8 mouse cellular contexts compared by ENCODE assay signal in genomic region chr13:43480595-43480956, GRCm38 (mm10). TPM values are rescaled to one million over a fixed set of nuclear protein-coding genes. Genes with fewer than 3 reads are reported as not detected.
DNase-seq lines count a peak whose midpoint lies in the region; ATAC-seq and TF ChIP-seq lines count a peak whose summit lies in the region.

No protein-coding gene starts in this region.

- peak; percentile 29; the same call in 1 of the 2 replicates for ATAC-seq in lung, embryonic 15.5 days (ENCODE audit: borderline replicate concordance, extremely low read depth, low FRiP score, low TSS enrichment)
- ATAC-seq in neural tube, embryonic 15.5 days (ENCODE audit: low FRiP score), result no peak; the same call in 1 of the 2 replicates
- ATAC-seq in megakaryocyte progenitor cell, adult 5-6 weeks (replicated peaks; ENCODE audit: poor library complexity), result no peak

- WGBS in lung, embryonic 15.5 days, result 0% methylated on average over 4 of the region's 67 CpGs
- WGBS in limb, embryonic 10.5 days, result 22% methylated on average over 66 of the region's 67 CpGs
- WGBS in neural tube, embryonic 15.5 days, result 0% methylated on average over 32 of the region's 67 CpGs

- no peak for DNase-seq in lung, adult 18-20 months
- DNase-seq in limb, embryonic 10.5 days (ENCODE audit: low spot score), result no peak
- no peak for DNase-seq in spleen, postnatal 4 days (ENCODE audit: low spot score in 2 of 2)
- no peak for DNase-seq in urinary bladder, postnatal 14 days (ENCODE audit: low spot score)

- no peaks in the 10 kb centered on the region for H3K36me3 ChIP-seq in lung, embryonic 15.5 days
- H3K36me3 ChIP-seq in limb, embryonic 10.5 days, result no peaks in the 10 kb centered on the region; the same call in 1 of the 2 replicates
- H3K36me3 ChIP-seq in neural tube, embryonic 15.5 days, result no peaks in the 10 kb centered on the region

- H3K27me3 ChIP-seq in lung, embryonic 15.5 days, result no peaks in the 10 kb centered on the region
- no peaks in the 10 kb centered on the region for H3K27me3 ChIP-seq in limb, embryonic 10.5 days (ENCODE audit: low read depth, poor library complexity, severe bottlenecking)
- H3K27me3 ChIP-seq in neural tube, embryonic 15.5 days (replicated peaks), result no peaks in the 10 kb centered on the region

- peak overlapping the region; percentile 100 for H3K27ac ChIP-seq in lung, embryonic 15.5 days
- peak overlapping the region; percentile 28; the same call in 1 of the 2 replicates for H3K27ac ChIP-seq in embryonic fibroblast, embryonic 13.5 days (ENCODE audit: insufficient read depth, low read length)
- H3K27ac ChIP-seq in limb, embryonic 10.5 days, result peak overlapping the region; percentile 99
- H3K27ac ChIP-seq in neural tube, embryonic 15.5 days (replicated peaks), result peak overlapping the region; percentile 98

- peak overlapping the region; percentile 74 for H3K4me2 ChIP-seq in lung, embryonic 15.5 days
- peak overlapping the region; percentile 65 for H3K4me2 ChIP-seq in neural tube, embryonic 15.5 days

- H3K9ac ChIP-seq in lung, embryonic 15.5 days, result peak overlapping the region; percentile 97
- H3K9ac ChIP-seq in neural tube, embryonic 15.5 days (replicated peaks), result peak overlapping the region; percentile 98

- H3K4me3 ChIP-seq in lung, embryonic 15.5 days, result peak overlapping the region; percentile 97
- H3K4me3 ChIP-seq in embryonic fibroblast, embryonic 13.5 days (ENCODE audit: insufficient read depth, low read length), result peak overlapping the region; percentile 98
- peak overlapping the region; percentile 93 for H3K4me3 ChIP-seq in limb, embryonic 10.5 days
- H3K4me3 ChIP-seq in neural tube, embryonic 15.5 days (replicated peaks), result peak overlapping the region; percentile 93

- TF ChIP-seq CTCF in embryonic fibroblast, embryonic 13.5 days (IDR thresholded peaks at IDR 0.05; ENCODE audit: borderline replicate concordance, insufficient read depth, low read length), result no peak

- no peaks in the 10 kb centered on the region for H3K9me3 ChIP-seq in lung, embryonic 15.5 days
- H3K9me3 ChIP-seq in limb, embryonic 10.5 days (replicated peaks), result no peaks in the 10 kb centered on the region
- no peaks in the 10 kb centered on the region for H3K9me3 ChIP-seq in neural tube, embryonic 15.5 days (replicated peaks)

- peaks cover 29% of the 10 kb centered on the region for H3K4me1 ChIP-seq in lung, embryonic 15.5 days
- H3K4me1 ChIP-seq in embryonic fibroblast, embryonic 13.5 days (ENCODE audit: control insufficient read depth, insufficient read depth, low read length), result peaks cover 6% of the 10 kb centered on the region; the same call in 1 of the 2 replicates
- H3K4me1 ChIP-seq in limb, embryonic 10.5 days, result peaks cover 22% of the 10 kb centered on the region
- H3K4me1 ChIP-seq in neural tube, embryonic 15.5 days, result peaks cover 38% of the 10 kb centered on the region

- no peak for TF ChIP-seq POLR2A in embryonic fibroblast, embryonic 13.5 days (IDR thresholded peaks at IDR 0.05; ENCODE audit: low read depth, low read length)

RNA-seq across cellular contexts. Expression of gene Ranbp9, which starts 0.5 kb away (rescaled TPM):
- 8.1 and 9.2 TPM in 2 replicates for polyA plus RNA-seq in lung, embryonic 15.5 days (2015; fragmentation: Nextera tagmentation; extraction: Ambion mirVana)
- polyA plus RNA-seq in embryonic fibroblast, embryonic 13.5 days (2011; ENCODE audit: insufficient read length, low read depth, missing spikeins), result 55.4 and 74.1 TPM in 2 replicates
- polyA plus RNA-seq in limb, embryonic 10.5 days (2016; fragmentation: Nextera tagmentation; extraction: Ambion mirVana), result 10.0 and 10.1 TPM in 2 replicates
- 10.3 and 12.9 TPM in 2 replicates for polyA plus RNA-seq in neural tube, embryonic 15.5 days (2015; fragmentation: Nextera tagmentation; extraction: Ambion mirVana)
- 82.8 and 98.1 TPM in 2 replicates for total RNA-seq in megakaryocyte progenitor cell, adult 5-6 weeks (2015)
- 64.5 and 82.0 TPM in 2 replicates for total RNA-seq in megakaryocyte progenitor cell, adult 5-6 weeks (2017)

Comparison
In these comparisons a context has a peak if more than half of its experiments do, and no peak if none do; other contexts are left out.
1. H3K27ac ChIP-seq: peak in every context shown above with its lines; median percentile 100 in lung, embryonic 15.5 days; 99 in limb, embryonic 10.5 days; 98 in neural tube, embryonic 15.5 days; 28 in embryonic fibroblast, embryonic 13.5 days.